Mouse (Mus musculus) heart, embryonic 11.5 days (tissue): ENCODE results near the gene Ttyh2. TPM values are rescaled to one million over a fixed set of nuclear protein-coding genes. Genes with fewer than 3 reads are reported as not detected.
A peak's percentile ranks its signal among the peaks of the same experiment; 100 is the strongest.

Experiments used
- ATAC-seq: fragments of 200-750 bp; cut with Nextera tagmentation; replicated peaks from 2 replicates; pipeline ENCODE4 v1.8.0; 2017; ENCODE audit warnings: moderate library complexity; ENCODE audit not compliant: insufficient number of reproducible peaks, low FRiP score, low TSS enrichment
- H3K27ac ChIP-seq: fragments of 300-500 bp; sonication (generic); 2 replicates; pipeline ENCODE4 v1.5.1; 2014; ENCODE audit warnings: mild to moderate bottlenecking, low read depth, low read length
- H3K27me3 ChIP-seq: fragments of 300-500 bp; sonication (generic); 2 replicates; pipeline ENCODE4 v1.6.1; 2014; ENCODE audit warnings: mild to moderate bottlenecking, low read length, mixed read lengths; ENCODE audit not compliant: control insufficient read depth, insufficient read depth
- H3K36me3 ChIP-seq: fragments of 300-500 bp; sonication (generic); 2 replicates; pipeline ENCODE4 v1.6.1; 2014; ENCODE audit warnings: mild to moderate bottlenecking, low read length, moderate library complexity, mixed read lengths; ENCODE audit not compliant: control insufficient read depth, insufficient read depth
- H3K4me1 ChIP-seq: fragments of 300-500 bp; sonication (generic); 2 replicates; pipeline ENCODE4 v1.6.1; 2014; ENCODE audit warnings: low read length; ENCODE audit not compliant: control insufficient read depth, insufficient read depth
- H3K4me2 ChIP-seq: fragments of 300-500 bp; sonication (generic); 2 replicates; pipeline ENCODE4 v1.6.1; 2014; ENCODE audit warnings: mild to moderate bottlenecking, moderate library complexity
- H3K4me3 ChIP-seq: fragments of 300-500 bp; sonication (generic); 2 replicates; pipeline ENCODE4 v1.5.1; 2014; ENCODE audit warnings: low read depth, low read length
- H3K9ac ChIP-seq: fragments of 300-500 bp; sonication (generic); 2 replicates; pipeline ENCODE4 v1.6.1; 2014; ENCODE audit warnings: mild to moderate bottlenecking, low read depth, low read length, moderate library complexity
- H3K9me3 ChIP-seq: fragments of 300-500 bp; sonication (generic); replicated peaks from 2 replicates; pipeline ENCODE4 v1.6.1; 2016; ENCODE audit warnings: low read length; ENCODE audit not compliant: control insufficient read depth
- WGBS: fragments of 180-500 bp; shearing (Covaris S2); extraction: QIAGEN DNeasy Blood & Tissue Kit; methylation state at CpG from one replicate; pipeline ENCODE4 v1.1.7; 2014; ENCODE audit not compliant: insufficient replicate concordance; 5-methylcytosine and 5-hydroxymethylcytosine counted together
- polyA plus RNA-seq: library from polyadenylated mRNA; unstranded; fragments of >200 nt; fragmentation: Nextera tagmentation; extraction: Ambion mirVana; gene quantifications from 2 replicates; pipeline ENCODE4 v1.2.1, GENCODE M21; 2014

The Ttyh2 gene
- polyA plus RNA-seq, 1 experiment from 2014 or later = 5.1 TPM

- H3K4me2 ChIP-seq = no peak overlapping the region
- H3K4me3 ChIP-seq = no peak overlapping the region
- no peaks in the 10 kb centered on the region for H3K9me3 ChIP-seq
- H3K27ac ChIP-seq = no peak overlapping the region
- 41% methylated on average over 5 of the region's 5 CpGs for WGBS
- no peaks in the 10 kb centered on the region for H3K27me3 ChIP-seq
- H3K4me1 ChIP-seq = peaks cover 7% of the 10 kb centered on the region
- H3K36me3 ChIP-seq = no peaks in the 10 kb centered on the region
- no peak overlapping the region for H3K9ac ChIP-seq
- ATAC-seq = no peak
Observed at GRCm38 (mm10) chr11:114728333-114728732, 53.1 kb downstream of the Ttyh2 start.

DNA sequence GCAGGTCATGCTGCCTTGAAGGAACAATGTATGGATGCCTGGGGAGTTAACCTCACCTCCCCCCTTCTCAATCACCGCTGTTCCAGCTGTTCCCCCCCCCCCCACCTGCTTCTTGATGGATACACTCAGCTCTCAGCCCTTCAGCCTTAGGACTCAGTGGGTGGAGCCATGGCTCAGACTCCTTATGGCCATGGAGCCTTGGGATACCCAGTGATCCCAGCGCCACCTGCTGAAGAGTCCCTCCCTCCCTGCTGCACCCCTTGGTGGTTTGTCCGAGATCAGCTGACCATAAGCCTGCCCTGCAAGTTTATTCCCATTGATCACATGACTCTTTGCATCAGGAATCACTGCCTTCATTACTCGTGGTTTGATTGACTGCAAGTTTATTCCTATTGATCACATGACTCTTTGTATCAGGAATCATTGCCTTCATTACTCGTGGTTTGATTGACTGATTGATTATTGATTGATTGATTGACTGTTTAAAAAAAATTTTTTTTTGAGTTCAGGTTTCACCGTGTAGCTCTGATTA lies 54.7 kb downstream of the Ttyh2 start:
- no peaks in the 10 kb centered on the region for H3K27me3 ChIP-seq
- H3K36me3 ChIP-seq = no peaks in the 10 kb centered on the region
- 40% methylated on average over 6 of the region's 6 CpGs for WGBS
- H3K4me1 ChIP-seq = peaks cover 7% of the 10 kb centered on the region
- H3K9ac ChIP-seq = no peak overlapping the region
- ATAC-seq = no peak
- no peak overlapping the region for H3K27ac ChIP-seq
- no peak overlapping the region for H3K4me2 ChIP-seq
- no peak overlapping the region for H3K4me3 ChIP-seq
- no peaks in the 10 kb centered on the region for H3K9me3 ChIP-seq

DNA sequence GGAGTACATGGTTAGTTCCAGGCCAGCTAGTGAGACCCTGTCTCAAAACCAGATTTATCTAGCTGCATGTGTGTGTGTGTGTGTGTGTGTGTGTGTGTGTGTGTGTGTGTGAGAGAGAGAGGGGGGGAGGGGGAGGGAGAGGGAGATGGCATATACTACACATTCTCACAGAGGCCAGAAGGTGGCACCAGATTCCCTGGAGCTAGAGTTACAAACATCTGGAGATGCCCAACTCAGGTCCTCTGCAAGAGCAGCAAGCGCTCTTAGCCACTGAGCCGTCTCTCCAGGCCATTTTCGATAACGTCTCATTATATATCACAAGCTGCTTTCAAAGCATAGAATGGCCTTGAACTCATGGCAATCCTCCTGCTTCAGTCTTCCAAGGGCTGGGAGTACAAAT lies 56.5 kb downstream of the Ttyh2 start:
- Histone ChIP-seq H3K27ac (no peak overlapping the region), H3K27me3 (no peaks in the 10 kb centered on the region), H3K4me1 (peaks cover 7% of the 10 kb centered on the region), H3K4me3 (no peak overlapping the region), H3K9ac (no peak overlapping the region), H3K36me3 (no peaks in the 10 kb centered on the region), H3K9me3 (no peaks in the 10 kb centered on the region), H3K4me2 (no peak overlapping the region)
- 79% methylated on average over 4 of the region's 4 CpGs for WGBS
- no peak for ATAC-seq

DNA sequence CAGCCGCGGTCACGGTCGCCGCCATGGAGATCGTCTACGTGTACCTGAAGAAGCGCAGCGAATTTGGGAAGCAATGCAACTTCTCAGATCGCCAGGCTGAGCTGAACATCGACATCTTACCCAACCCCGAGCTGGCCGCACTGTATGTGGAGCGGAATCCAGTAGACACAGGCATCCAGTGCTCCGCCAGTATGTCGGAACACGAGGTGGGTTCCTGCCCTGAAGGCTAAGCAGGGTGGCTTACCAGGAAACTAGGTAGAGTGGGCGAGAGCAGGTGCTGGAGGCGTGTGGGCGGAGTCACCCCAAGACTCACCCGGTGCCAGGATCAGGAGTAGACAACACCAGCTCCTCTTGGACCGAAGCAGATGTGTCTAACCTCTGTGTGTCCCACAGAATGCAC lies 57.7 kb downstream of the Ttyh2 start:
- Histone ChIP-seq H3K4me2 (no peak overlapping the region), H3K27me3 (no peaks in the 10 kb centered on the region), H3K9ac (no peak overlapping the region), H3K4me3 (no peak overlapping the region), H3K36me3 (no peaks in the 10 kb centered on the region), H3K4me1 (no peaks in the 10 kb centered on the region; the same call in 1 of the 2 replicates), H3K9me3 (no peaks in the 10 kb centered on the region), H3K27ac (no peak overlapping the region)
- 65% methylated on average over 22 of the region's 22 CpGs for WGBS
- no peak for ATAC-seq

GRCm38 (mm10) chr11:114736111-114736510 lies 60.9 kb downstream of the Ttyh2 start:
- peaks cover 4% of the 10 kb centered on the region; the same call in 1 of the 2 replicates for H3K4me1 ChIP-seq
- H3K9me3 ChIP-seq = no peaks in the 10 kb centered on the region
- no peak overlapping the region for H3K4me3 ChIP-seq
- WGBS = 77% methylated on average over 2 of the region's 2 CpGs
- ATAC-seq = no peak
- no peaks in the 10 kb centered on the region for H3K36me3 ChIP-seq
- H3K4me2 ChIP-seq = no peak overlapping the region
- H3K9ac ChIP-seq = no peak overlapping the region
- H3K27me3 ChIP-seq = no peaks in the 10 kb centered on the region
- no peak overlapping the region for H3K27ac ChIP-seq

GRCm38 (mm10) chr11:114736913-114737624 lies 61.8 kb downstream of the Ttyh2 start:
- H3K9me3 ChIP-seq = no peaks in the 10 kb centered on the region
- 37% methylated on average over 11 of the region's 11 CpGs for WGBS
- ATAC-seq = no peak

DNA sequence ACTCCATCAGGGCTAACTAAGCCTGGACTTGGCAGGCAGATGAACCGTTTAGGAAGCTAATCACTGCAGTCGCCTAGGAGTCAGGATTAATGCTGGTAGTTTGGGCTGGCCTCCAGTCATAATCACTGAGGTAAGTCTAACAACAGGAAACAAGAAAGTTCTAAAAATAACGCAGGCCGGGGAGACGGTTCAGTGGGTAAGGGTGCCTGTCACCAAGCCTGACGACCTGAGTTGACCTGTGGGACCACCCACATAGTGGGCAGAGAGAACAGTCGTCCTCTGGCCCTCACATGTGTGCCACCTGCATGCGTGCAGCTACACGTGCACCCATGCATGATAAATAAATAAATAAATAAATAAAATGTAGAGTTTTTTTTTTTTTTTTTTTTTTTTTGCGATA lies 65.4 kb downstream of the Ttyh2 start:
- no peaks in the 10 kb centered on the region for H3K9me3 ChIP-seq
- ATAC-seq = no peak
- no peak overlapping the region for H3K27ac ChIP-seq
- no peak overlapping the region for H3K4me3 ChIP-seq
- H3K9ac ChIP-seq = no peak overlapping the region
- H3K4me2 ChIP-seq = no peak overlapping the region
- peaks cover 4% of the 10 kb centered on the region; the same call in 1 of the 2 replicates for H3K4me1 ChIP-seq
- H3K27me3 ChIP-seq = peaks cover 3% of the 10 kb centered on the region
- H3K36me3 ChIP-seq = no peaks in the 10 kb centered on the region
- WGBS = 36% methylated on average over 10 of the region's 10 CpGs

More at GRCm38 (mm10) chr11:114736913-114737624, 61.8 kb downstream of the Ttyh2 start:
- H3K36me3 ChIP-seq = no peaks in the 10 kb centered on the region
- H3K4me1 ChIP-seq = peaks cover 4% of the 10 kb centered on the region; the same call in 1 of the 2 replicates
- no peak overlapping the region for H3K4me2 ChIP-seq
- H3K27ac ChIP-seq = no peak overlapping the region
- no peak overlapping the region for H3K9ac ChIP-seq
- H3K4me3 ChIP-seq = no peak overlapping the region
- H3K27me3 ChIP-seq = no peaks in the 10 kb centered on the region

- Histone ChIP-seq H3K4me1 (peaks cover 4% of the 10 kb centered on the region; the same call in 1 of the 2 replicates), H3K27ac (no peak overlapping the region), H3K9ac (no peak overlapping the region), H3K27me3 (peaks cover 3% of the 10 kb centered on the region), H3K36me3 (no peaks in the 10 kb centered on the region), H3K9me3 (no peaks in the 10 kb centered on the region), H3K4me3 (no peak overlapping the region), H3K4me2 (no peak overlapping the region)
- WGBS = 63% methylated on average over 6 of the region's 6 CpGs
- ATAC-seq = no peak
Observed at GRCm38 (mm10) chr11:114741451-114741850, 66.2 kb downstream of the Ttyh2 start.

- Histone ChIP-seq H3K4me1 (peaks cover 4% of the 10 kb centered on the region; the same call in 1 of the 2 replicates), H3K36me3 (no peaks in the 10 kb centered on the region), H3K9me3 (no peaks in the 10 kb centered on the region), H3K4me2 (peak overlapping the region; percentile 46), H3K9ac (no peak overlapping the region), H3K4me3 (no peak overlapping the region), H3K27ac (no peak overlapping the region), H3K27me3 (peaks cover 3% of the 10 kb centered on the region)
- WGBS = 1% methylated on average over 12 of the region's 12 CpGs
- no peak for ATAC-seq
Observed at GRCm38 (mm10) chr11:114745134-114745533, 69.9 kb downstream of the Ttyh2 start.
